Mouse (Mus musculus) ovary, postnatal 14 days (tissue): ENCODE results near the gene Defb41.
"Not testable (repeated sequence)": the region's sequence is repeated elsewhere in the genome, so short reads cannot be mapped to it uniquely, and the experiment has no call there.

Experiments
- DNase-seq: peaks from one replicate; pipeline ENCODE4 v3.0.0; 2022; ENCODE audit warnings: low spot score

Defb41 gene

DNA sequence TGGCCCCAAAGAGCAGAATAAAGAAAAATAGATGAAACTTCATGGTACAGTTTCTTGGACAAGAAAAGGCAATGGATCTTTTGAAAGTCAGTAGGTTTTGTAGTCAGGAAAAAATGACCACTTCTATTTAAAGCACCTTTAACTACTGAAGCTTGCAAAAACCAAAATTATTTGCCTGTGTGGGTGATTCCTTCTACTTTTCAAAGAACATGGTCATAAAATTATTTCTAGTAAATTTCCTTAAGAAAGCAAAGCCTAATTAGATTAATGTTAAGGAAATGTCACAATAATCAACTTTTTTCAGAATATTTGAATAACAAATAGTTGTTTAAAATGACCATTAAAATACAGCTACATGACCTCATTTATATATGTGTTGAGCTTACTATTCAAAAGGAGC, at the start of gene Defb41:
Defb41 (minus strand) TSS at position 101 of the 400 bp plus-strand sequence.
- DNase-seq, result no peak

DNA sequence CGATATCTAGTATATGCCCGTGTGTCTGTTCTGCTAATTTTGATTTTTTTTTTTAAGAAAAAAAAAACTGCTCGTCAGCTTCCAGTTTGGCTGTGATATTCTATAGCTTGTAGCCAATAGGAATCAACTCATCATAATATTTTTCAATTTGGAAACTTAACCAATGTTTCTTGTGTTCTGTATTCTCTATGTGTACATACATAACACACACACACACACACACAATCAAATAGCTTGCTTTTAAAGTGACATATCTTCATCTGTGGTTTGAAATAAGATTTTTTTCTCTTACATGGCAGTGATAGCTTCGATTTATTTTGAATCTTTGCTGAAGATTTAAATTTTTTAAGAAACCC, 43.5 kb upstream of the Defb41 start:
- no peak for DNase-seq

DNA sequence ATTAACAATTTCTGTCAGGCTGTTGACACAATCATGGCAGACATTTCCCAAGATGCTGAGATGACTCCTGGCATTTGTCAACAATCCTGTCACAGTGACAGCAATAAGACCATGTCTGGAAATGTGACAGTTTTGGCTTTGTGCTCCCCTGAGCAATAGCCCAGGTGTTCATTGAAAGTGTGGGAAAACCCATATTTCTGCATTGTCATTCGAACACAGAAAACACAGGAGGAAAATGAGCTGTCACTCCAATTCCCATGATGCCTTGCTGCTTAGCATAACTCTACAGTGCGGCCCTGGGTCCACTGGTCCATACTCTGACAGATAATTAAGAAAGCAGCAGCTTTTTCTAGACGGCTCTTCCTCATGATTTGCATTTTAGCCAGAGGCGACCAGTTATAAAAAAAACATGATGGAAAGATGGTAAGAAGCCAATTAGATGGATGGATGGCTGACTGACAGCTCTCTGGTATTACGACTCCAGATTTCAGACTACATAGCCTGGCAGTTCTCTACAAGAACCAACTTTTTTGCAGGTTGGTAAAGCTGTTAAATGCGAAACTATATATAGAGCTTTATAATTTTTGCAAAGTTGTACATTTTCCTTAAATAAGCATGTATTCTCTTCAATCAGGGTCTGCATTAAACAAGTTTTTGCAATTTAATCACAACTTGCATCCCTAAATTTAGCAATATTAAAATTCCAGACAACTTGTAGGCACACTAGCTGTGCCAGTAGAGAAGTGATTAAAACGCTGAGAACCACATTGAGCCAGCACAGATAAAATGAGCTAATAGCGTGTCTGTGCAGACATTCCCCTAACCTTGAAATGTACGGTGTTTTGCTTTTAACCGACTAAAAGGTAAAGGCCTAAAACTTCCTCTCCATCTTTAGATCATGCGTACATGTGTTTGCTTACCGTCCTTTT, 42.9 kb upstream of the Defb41 start:
- no peak for DNase-seq

DNA sequence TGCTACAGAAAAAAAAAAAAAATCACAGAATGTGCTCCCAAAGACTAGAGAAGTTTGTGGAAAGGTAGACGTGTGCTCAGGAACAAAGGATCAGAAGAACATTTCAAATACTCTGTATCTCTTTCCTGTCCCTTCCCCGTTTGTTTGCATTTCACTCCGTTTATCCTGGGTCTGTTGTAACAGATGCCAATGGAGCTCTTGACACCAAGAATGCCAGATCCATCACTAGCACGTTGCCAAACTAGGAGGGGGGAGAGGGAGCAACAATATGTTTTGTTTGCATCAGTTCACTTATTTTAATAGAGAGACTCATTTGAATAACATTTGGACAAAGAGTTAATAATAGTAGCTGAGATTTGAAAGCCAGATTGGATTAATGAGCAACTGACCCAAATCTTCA, 27.6 kb upstream of the Defb41 start:
- DNase-seq, result no peak

DNA sequence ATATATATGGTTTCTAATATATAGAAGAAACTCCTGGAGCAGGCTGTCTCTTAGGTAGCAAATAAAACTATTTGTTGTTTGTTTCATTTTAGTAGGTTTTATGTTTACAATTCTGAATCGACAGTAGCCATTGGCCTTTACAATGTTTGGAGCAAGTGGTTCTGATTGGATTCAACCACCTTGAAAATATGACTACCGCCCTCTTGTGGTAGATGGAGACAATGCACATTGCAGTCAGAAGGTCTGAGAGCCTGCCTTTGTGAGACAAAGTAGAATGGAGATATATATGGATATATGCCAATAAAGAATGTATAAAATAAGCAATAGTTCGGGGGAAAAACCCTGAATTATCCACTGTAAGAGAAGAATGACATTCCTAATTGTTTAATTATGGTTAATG, 23.9 kb upstream of the Defb41 start:
- no peak for DNase-seq

DNA sequence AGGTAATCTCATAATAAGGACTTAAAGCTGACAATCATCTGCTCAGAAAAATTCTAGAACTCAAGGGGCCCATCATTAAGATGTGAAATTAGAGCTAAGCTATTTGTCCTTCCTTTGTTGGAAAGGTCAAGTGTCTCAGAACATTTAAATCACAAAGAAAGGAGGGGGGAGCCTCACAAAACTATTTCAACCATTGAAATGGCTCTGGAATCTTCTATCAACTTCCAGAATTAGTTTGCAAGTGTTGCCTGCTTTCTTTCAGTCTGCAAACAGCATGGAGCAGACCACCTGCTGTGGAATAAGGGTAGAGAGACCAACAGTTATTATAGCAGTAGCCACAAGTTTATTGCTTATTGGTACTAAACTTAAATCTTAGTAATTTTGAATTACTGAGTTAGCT, 22.4 kb upstream of the Defb41 start:
- DNase-seq, result no peak

DNA sequence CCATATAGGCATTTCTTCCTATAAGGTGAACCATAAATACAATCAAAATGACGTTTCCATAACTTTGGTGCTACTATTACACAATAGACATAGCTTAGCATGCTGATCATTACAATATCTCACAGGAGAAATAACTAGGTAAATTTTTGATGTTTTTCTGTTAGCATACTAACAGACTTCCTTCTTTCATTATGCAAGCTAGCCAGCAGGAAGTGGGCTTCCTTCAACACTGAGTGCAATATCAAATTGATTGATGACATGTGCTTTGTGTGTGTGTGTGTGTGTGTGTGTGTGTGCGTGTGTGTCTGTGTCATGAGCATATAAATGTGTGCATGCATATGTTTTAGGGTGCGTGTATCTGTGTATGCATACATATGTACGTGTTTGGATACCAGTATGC, 6.2 kb upstream of the Defb41 start:
- no peak for DNase-seq

DNA sequence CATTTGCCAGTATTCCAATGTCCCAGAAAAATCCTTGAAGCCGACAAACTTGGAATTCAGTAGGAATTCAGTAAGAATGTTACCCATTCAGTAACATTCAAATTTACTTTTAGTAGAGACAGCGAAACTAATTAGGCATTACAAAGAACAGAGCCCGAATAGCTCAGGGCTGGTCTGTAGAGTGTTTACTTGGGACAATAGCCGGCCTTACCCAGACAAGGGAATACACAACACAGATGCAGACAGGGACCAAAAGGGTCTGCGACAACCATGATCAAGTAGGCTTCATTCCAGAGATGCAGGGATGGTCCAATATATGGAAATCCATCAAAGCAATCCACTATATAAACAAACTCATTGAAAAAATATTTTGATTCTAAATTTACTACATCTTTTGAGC, 3.9 kb upstream of the Defb41 start:
- DNase-seq, result no peak

DNA sequence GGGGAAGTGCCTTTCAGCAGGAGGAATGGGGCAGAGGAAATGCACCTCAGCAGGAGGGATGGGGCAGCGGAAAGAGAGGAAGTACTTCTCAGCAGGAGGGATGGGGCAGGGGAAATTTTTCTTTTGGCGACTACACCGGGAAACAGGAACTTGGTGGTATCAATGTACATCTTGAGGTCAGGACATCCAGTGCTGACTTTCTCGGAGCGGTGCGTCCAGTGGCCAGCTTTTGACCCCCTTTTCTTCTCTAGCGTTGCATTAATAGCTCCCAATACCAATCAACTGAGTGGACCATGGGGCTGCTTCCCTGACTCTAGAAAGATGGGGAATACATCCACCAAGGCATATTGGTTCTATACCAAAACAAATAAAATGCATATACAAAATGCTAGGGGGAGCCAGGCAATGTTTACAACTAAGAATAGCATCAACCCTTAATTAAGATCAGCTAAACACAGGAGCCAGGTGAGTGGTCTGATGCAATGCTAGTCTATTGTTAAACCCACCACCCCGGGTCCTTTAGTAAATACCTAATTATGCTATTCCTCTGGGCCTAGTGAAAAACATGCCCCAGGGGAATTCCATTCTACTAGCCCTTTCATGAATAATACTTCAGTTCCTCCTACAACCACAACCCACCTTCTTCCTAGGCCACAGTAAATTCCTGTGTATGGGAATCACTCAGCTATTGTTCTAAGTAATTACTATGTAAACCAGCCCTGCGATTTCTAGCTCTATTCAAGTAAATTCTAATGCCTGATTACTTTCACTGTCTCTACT, 18.9 kb downstream of the Defb41 start:
- DNase-seq, result not testable (repeated sequence)

DNA sequence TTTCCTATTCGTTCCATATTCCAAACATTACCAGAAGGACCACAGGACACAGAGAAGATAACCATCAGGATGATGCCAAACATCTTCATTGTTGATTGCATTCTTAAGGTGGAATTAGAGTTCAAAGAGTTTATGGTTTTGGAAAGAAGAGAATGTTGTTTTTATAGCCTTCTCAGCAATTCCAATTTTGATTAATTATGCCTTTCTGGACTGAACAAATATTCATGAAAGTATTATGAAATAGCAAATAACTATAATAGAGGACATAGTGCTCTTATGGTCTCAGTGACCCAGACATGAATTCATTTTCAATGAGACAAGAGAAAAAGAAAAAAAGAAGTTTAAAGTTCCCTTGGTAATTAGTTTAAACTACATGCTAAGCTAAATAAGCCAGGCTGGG, 27.6 kb downstream of the Defb41 start, which contains the start of gene Defb18:
Defb18 (minus strand) TSS at position 101 of the 400 bp plus-strand sequence.
- DNase-seq, result no peak

DNA sequence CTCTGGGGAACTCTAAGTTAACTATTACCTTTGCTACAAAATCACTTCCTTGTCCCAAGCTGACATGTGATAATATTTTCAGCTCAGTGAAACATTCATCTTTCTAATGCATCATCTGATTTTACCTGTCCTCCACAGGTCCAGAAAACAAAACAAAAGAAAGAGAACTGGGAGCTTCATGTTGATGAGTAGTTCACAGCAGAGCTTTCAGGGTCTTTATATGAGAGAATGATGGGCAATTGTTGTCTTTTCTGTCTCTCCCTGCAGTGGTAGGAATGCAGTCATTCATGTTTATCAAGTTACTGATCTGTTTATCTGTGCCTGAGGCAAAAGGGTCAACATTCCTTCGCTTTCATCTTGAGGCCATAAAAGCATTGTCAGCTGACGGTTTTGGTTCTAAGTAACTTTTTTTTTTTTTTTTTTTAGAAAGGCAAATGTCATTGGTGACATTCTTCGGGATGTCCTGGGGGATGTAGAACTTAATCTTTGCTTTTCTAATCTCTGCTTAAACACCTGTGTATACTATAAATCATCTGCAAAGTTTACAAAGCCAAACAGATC, 41.5 kb downstream of the Defb41 start:
- no peak for DNase-seq
